Mouse (Mus musculus) neutrophil, adult 59 days (primary cell): ENCODE data around the gene Morn3. TPM values are rescaled to one million over a fixed set of nuclear protein-coding genes. Genes with fewer than 3 reads are reported as not detected.

Experiments used
- total RNA-seq, 2 experiments: library from RNA; stranded (reverse); gene quantifications; 1 replicate in 1 of 2; 2 replicates in 1 of 2; pipeline ENCODE4 v1.2.4; 2023

Morn3 gene
- under 1 TPM in 1 of 2 experiments, not detected in 1; 0.68 TPM for total RNA-seq

GRCm38 (mm10) chr5:123046916-123047315, at the start of gene Morn3:
TSS of gene Morn3 (minus strand) at chr5:123047016.

DNA sequence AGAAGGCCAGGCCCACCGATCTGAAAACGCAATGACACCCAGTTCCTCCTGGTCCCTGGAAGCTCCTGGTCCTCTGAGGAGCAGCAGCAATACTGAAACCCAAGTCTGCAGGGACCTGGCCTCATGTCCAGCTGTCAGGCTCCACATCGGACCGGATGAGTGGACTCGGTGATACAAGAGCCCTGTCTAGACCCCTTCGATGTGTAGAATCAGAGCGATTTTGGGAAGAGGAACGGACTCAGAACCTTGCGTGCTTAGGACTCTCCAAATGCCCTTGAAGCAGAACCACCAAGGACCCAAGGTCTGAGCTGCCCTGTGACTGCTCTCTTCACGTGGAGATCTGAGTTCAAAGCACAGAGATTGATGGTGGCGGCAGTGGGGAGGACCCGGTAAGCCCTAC, 21.3 kb upstream of the Morn3 start, which contains the start of gene Tmem120b:
Gene Tmem120b, plus strand, starts transcription at position 301 of the 400 bp plus-strand sequence.

GRCm38 (mm10) chr5:123014753-123015701, 31.8 kb downstream of the Morn3 start, which contains the start of gene Orai1:
TSS of gene Orai1 (plus strand) at chr5:123015074.

GRCm38 (mm10) chr5:122989551-122990330, 57.1 kb downstream of the Morn3 start, which contains the start of gene Kdm2b:
TSS of gene Kdm2b (minus strand) at chr5:122989823.

Other genes starting within 250 kb of the Morn3 start
- gene Anapc5, start 225.7 kb downstream of the Morn3 start, total RNA-seq = 100 to 1,000 TPM; 129 to 142 TPM
- gene Rnf34, start 197.0 kb downstream of the Morn3 start, total RNA-seq = 10 to 100 TPM; 23.3 to 34.2 TPM
- gene Kdm2b, start 57.2 kb downstream of the Morn3 start, total RNA-seq = 10 to 100 TPM; 23.5 to 30.0 TPM
- 10 to 100 TPM; 73.6 to 76.0 TPM for gene Orai1, start 31.9 kb downstream of the Morn3 start, total RNA-seq
- gene Tmem120b, start 21.4 kb upstream of the Morn3 start, total RNA-seq = 1 to 10 TPM; 2.0 to 5.3 TPM
- gene Rhof, start 85.7 kb upstream of the Morn3 start, total RNA-seq = 10 to 100 TPM; 16.1 to 17.6 TPM
- 10 to 100 TPM; 78.1 to 79.1 TPM for gene Setd1b, start 95.2 kb upstream of the Morn3 start, total RNA-seq
- gene Psmd9, start 122.4 kb upstream of the Morn3 start, total RNA-seq = 10 to 100 TPM; 13.1 to 14.3 TPM
- not detected for gene Hpd, start 135.7 kb upstream of the Morn3 start, total RNA-seq
- under 1 TPM in 1 of 2 experiments, not detected in 1; 0.18 TPM for gene Wdr66, start 205.1 kb upstream of the Morn3 start, total RNA-seq